Mouse (Mus musculus): ENCODE results near the gene Metrnl.
"Not testable (repeated sequence)": the region's sequence is repeated elsewhere in the genome, so short reads cannot be mapped to it uniquely, and the experiment has no call there.

Metrnl gene

DNA sequence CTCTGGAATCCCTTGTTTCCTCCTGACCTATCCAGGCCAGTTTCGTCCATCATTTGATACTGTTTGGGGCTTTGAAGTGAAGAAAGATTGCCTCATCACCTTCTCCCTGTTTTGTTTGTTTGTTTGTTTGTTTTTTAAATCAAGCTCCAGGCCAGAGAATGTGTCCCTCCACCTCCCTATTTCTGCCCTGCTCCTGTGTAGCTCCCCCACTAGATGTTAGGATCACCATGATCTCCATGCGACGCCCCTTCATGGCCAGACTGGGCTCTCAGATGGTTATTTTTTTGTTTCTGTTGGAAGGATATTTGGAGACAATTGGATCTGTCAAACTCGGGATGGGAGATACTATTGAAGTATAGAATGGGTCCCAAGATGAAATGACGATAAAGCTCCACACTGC, at the start of gene Metrnl:
TSS of gene Metrnl (plus strand) at position 301 of the 400 bp plus-strand sequence.
- DNase-seq (ENCODE audit: low spot score): no peak

DNA sequence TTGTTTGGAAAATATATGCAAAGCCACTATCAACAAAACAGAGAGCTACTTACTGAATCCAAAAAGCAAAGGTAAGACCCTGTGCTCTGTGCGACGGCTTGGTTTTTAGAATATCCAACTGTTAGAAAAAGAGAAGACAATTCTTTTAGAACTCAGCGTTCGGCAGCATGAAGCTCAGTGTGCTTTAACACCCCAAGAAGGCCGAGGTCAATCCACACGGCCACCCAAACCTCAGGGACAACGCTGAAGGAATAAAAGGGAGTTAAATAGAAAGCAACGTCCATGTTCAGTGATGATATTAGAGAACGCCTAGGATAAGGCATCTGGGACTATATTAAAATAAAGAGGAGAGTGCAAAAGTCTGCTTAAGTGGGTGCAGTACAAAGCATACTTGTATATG, 49.8 kb upstream of the Metrnl start:
- DNase-seq (ENCODE audit: low spot score): no peak

DNA sequence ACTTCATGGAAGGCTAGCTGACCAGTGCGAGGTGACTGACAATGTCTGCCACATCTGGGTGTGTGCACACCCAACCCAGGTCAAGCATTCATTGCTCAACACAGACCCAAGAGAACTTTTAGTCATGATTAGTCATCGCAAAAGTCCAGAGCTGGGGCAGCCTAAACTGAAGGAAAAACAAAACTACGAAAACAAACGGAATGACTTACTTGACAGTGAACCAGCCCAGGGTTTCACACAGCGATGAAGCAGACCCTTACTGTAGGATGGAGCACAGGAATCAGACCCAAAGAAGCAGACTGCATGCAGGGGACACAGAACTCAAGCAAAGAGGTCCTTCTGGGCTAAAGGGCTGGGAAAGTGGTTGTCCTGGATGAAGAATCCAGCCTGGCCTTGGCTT, 49.4 kb upstream of the Metrnl start:
- no peak for DNase-seq (ENCODE audit: low spot score)

DNA sequence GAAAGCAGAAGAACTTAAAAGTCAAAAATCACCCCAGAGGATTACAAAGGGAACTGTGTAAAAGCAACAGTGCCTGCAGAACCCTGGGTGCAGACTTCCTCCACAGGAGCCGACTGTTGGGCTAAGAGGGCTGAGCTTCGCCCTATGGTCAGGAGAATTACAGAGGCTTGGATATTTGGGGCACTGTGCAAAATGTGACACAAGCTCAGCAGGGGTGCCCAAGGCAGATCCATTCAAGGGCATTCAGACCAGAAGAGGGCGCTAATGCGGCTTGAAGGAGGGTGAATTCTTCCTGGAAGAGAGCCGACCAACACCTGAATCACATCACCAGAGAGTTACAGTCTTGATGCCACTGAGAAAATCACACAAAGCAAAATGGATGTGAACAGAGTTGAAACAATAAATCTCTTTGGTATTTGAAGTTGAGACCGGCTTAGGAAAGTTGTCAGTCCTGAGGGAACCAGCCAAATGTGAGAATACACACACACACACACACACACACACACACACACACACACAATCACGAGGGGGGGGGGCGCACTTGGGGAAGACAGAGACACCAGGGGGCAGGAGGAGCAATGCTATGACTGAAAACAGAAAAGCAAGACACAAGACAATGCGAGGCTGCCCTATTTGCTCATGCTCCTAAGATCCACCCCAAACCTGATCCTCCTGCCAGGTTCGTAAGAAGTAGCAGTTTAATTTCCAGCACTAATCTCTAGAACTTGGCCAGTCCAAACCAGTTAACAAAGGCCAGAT, 48.6 kb upstream of the Metrnl start:
- DNase-seq (ENCODE audit: low spot score): no peak

DNA sequence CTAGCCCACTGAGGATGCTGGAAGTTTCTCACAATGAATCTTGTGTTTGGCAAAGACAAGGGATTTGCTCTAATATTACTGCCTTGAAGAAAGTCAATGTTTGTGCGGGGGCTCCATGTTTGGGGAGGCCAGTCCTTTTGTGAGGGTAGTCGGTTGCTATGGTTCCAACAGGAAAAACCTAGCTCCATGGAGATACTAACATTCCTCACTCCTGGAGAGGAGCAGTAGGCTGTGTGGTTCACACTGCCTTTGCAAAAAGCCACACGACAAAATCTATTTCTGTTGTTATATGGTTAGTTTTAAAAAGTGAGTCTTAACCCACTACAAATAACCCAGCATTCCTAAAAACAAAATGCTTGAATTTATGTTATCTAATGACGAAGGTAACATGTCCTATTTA, 47.7 kb upstream of the Metrnl start:
- no peak for DNase-seq (ENCODE audit: low spot score)

DNA sequence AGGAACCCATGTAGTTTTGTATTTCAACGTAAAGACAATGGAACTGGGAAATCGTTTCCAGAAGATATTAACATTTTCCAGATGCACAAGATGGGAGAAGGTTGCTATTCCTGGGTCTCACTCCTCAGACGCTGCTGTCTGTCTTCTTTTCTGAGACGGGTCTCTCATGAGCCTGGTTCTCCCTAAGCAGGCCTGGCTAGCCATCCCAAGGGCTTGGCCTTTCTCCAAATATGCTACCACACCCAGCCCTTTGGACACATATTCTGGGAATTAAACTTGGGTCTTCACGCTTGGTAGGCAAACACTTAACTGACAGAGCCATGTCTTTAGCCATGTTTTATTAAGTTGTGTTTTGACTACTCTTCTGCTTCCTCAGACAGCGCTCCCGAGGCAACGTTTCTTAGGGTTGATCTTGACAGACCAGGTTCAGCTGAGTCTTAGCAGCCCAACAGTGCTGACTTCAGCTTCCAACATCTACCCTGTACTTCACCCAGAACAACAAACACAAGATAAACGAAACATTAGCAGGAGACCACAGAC, 46.9 kb upstream of the Metrnl start:
- DNase-seq (ENCODE audit: low spot score): no peak

DNA sequence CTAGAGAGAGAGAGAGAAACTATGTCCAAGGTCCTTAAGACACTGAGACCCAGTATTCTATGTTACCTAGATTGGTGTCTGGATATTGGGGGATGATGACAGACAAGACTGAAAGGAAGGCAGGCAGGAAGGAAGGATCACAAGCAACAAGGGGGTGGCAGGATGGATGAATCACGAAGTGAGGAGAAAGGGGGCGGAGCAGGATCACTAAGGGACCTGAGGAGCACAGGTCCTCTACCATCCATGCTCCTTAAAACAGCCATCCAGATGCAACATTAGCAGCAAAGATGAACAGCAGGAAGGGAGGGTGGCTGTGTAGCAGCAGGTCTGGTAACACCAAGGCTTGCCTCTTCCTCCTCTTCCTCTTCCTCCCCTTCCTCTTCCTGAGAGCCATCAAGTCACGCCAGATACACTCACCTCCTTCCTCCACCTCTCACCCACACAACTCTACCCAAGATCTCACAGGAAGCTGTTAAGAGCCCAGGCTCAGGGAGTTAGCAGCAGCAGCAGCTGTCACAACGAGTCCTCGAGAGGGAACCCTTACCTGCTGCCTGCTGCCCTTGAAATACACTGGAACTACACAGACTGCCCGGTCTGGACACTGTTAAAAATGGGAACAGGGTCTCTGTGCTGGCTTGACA, 46.1 kb upstream of the Metrnl start:
- DNase-seq (ENCODE audit: low spot score): no peak

DNA sequence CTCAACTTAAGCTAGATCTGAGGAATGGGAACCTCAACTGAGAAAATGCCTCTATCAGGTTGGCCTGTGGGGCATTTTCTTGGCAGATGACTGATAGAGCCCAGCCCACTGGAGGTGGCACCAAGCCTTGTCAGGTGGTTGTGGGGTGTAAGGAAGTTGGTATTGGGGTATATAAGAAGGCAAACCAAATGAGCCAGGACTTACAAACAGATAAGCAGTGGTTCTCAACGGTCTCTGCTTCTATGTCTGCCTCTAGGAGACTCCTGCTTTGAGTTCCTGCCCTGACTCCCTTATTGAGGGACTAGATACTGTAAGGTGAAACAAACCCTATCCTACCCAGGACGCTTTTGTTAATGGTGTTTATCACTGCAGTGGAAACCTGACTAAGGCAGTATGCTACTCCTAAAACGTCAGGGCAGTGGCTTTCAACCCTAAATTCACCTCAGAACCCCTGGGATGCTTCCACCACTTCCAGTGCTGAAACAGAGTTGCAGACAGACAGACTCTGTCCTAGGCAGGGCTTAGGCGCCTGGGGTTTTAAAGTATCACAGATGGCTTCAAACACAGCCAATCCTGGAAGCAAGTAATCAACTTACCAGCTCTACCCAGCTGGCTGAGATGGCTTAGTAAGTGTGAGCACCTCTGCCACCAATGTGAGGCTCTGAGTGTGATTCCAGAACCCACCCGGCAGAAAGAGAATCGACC, 45.4 kb upstream of the Metrnl start:
- DNase-seq (ENCODE audit: low spot score): no peak

DNA sequence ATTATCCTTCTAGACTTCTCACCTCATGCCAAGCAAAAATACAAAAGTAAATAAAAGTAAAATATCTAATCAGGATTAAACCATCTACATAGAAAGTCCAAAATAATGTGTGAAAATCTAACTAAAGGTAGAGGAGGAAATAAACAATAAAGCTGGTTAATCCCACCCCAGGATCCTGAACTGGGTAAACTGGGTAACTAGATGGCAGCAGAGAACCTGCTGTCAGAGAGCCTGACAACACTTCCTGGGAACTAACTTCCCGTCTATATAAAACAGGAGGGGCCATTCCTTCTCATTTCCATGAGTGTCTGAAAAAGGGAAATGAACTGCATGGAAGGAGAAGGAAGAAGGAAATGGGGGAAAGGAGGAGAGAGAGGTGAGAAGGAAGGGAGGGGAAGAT, 43.2 kb upstream of the Metrnl start:
- no peak for DNase-seq (ENCODE audit: low spot score)

DNA sequence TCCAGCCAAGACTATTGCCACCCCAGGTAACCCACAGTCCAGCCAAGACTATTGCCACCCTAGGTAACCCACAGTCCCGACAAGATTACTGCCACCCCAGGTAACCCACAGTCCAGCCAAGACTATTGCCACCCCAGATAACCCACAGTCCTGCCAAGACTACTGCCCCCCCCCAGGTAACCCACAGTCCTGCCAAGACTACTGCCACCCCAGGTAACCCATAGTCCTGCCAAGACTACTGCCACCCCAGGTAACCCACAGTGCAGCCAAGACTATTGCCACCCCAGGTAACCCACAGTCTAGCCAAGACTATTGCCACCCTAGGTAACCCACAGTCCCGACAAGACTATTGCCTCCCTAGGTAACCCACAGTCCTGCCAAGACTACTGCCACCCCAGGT, 40.7 kb upstream of the Metrnl start:
- not testable (repeated sequence) for DNase-seq (ENCODE audit: low spot score)

DNA sequence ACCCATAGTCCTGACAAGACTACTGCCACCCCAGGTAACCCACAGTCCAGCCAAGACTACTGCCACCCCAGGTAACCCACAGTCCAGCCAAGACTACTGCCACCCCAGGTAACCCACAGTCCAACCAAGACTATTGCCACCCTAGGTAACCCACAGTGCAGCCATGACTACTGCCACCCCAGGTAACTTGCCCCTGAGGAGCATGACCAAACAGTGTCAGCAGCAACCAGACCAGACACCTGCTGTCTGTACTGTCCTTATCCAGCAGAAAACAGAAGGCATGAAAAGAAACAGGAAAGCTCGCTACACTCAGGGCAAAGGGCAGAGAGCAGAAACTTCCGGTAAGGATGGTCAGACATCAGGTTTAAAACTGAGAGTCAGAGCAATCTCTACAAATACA, 40.2 kb upstream of the Metrnl start:
- DNase-seq (ENCODE audit: low spot score): no peak

DNA sequence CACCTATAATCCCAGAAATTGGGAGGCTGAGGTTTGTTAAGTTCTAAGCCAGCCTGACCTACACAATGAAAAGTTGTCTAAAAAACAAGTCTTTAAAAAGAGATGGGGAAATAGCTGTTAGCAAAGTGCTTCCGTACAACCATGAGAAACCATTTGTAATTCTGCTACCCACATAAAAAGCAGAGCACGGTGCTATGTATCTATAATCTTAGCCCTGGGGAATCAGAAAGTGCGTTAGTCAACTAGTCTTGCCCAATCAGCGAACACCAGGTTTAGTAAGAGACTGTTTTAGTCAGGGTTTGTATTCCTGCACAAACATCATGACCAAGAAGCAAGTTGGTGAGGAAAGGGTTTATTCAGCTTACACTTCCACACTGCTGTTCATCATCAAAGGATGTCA, 33.8 kb upstream of the Metrnl start:
- DNase-seq (ENCODE audit: low spot score): no peak

DNA sequence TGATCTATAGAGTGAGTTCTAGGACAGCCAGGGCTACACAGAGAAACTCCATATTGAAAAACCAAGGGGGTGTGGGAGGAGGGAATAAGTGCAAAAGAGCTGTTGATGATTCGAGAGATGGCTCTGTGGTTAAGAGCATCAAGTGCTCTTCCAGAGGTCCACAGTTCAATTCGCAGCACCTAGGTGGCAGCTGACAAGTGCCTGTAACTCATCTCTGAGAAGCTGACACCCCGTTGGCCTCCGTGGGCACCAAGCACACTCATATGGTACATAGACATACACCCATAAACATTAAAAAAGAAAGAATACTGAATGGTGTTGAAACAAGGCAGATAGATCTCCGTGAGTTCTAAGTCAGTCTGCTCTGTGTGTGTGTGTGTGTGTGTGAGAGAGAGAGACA, 32.6 kb upstream of the Metrnl start:
- DNase-seq (ENCODE audit: low spot score): no peak

DNA sequence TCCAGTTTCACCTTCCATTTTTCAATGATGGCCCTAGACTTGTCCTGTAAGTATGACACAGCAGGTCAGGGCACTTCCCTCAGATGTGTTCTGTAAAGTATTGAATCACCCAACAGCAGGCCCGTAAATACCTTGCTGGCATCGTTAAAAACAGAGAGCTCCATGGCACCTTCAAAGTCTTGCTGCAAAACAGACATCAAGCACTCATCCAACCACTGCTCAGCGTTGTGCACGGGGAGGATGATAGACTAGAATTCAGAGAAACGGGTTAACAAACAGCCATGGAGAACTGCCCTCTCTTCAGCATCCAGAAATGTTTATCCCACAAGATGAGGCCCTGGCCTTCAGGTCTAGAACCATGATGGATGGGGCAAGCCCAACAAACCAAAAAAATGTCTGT, 30.4 kb upstream of the Metrnl start:
- no peak for DNase-seq (ENCODE audit: low spot score)

DNA sequence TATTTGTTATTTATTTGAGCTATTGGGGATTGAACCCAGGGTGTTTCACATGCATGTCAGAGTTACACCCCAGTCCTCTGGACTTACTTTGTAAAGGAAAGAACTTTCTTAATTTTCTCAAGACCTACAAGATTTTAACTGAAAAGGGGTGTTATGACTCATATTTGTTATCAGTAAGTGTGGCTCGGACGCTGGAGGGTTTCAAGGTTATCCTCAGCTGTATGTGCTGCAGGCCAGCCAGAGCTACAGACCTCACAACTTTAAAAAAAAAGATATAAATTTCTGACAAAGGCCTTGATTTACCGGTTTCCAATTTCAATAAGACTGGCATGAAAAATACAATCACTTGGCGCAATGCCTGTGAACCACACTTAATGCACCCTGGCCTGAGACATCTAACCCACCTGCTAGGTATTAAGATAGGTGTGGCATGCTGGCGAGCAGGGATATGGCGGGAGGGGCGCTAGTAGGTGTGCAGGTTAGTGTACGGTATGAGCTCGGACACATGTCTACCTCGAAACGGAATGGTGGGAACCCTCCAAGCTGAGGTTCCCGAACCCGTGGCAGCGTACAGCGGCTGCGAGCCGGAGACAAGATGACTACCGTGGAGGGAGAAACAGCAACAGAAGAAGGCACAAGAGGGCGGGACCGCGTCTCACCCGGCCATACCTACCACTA, 28.9 kb upstream of the Metrnl start:
- no peak for DNase-seq (ENCODE audit: low spot score)

DNA sequence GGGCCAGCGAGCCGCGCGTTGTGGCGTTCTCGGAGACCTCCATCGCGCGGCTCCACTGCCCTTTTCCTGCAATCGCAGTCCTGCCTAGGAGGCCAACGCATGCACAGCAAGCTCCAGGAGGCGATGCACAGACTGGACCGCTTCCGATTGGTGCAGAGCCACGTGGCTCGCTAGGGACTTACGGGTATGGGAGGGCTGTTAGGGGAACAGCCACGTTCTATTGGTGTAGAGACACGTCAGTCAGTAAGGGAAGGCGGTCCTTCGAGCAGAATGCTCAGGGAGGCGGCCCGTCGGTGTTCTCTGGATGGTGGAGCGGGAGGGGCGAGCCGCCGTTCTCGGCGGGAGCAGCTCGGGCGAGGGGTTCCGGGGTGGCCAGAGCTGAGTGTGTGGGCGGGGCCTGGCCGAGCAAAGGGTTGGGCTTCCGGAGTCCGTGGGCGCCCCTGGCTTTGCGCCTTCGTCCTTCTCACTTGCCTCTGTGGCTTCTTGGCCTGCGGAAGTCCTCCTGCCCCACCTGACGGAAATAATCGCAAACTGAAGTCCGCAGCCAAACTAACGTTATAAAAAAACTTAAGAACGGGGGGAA, 28.3 kb upstream of the Metrnl start, which contains the start of gene B3gntl1:
TSS of gene B3gntl1 (minus strand) at position 164 of the 583 bp plus-strand sequence.
- DNase-seq (ENCODE audit: low spot score): peak; percentile 99

DNA sequence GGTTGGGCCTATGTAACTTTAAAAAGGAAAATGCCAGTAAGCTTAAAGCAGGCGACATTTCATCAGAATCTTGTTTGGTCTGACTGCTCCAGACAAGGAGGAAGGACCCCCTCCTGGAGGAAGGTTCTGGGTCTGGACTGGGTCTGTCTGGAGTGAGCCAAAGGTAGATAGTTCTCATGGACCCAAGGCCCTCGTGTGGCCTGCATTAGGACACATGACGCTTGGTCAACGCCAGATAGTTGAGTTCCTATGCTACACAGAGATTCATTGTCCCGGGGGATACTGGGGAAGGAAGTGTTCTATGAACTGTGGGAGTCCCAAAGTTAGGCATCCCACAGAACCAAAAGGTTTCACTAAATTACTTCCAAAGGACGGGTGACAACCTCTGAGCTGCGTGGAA, 27.7 kb upstream of the Metrnl start:
- no peak for DNase-seq (ENCODE audit: low spot score)

DNA sequence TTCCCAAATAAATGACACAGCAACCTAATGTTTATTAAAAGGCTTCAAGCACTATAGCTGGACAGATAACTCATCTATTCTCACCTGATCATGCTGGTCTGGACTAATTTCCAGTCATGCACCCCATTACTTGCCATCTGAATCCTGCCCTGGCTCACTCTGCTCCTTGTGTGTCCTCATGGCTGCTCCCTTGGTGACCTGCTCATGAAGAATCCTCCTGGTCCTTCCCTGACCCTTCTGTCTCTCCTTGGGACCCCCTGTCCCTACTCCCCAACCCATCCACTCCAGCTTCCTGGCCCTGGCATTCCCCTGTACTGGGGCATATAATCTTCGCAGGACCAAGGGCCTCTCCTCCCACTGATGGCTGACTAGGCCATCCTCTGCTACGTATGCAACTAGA, 24.5 kb upstream of the Metrnl start:
- no peak for DNase-seq (ENCODE audit: low spot score)

DNA sequence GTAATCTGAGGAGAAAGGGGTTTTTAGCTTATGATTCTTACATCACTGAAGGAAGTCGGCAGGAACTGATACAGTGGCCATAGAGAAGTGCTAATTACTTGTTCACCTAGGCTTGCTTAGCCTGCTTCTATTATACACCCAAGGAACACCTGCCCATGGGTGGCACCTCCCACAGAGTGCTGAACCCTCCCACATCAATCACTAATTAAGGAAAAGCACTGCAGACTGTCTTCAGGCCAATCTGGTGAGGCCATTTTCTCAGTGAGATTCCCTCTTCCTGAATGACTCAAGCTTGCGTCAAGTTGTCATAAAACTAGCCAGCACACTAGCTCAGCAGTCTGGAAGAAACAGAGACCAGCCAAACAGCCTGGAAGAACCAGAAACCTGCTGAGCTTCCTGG, 21.8 kb upstream of the Metrnl start:
- no peak for DNase-seq (ENCODE audit: low spot score)

DNA sequence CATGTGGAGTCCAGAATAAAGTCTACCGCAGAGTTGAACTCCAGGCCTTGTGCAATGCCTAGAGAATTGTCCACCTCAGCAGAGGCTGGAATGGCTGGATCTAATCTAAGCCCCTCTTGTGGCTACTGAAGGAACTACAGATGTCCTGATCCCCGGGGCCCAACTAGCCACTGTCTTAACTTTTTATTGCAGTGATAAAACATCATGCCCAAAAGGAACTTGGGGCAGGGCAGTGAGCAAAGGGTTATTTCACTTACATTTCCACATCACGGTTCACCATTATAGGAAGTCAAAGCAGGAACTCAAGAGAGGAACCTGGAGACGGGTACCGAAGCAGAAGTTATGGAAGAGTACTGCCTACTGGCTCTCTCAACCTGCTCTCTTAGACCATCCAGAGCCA, 20.6 kb upstream of the Metrnl start:
- no peak for DNase-seq (ENCODE audit: low spot score)

DNA sequence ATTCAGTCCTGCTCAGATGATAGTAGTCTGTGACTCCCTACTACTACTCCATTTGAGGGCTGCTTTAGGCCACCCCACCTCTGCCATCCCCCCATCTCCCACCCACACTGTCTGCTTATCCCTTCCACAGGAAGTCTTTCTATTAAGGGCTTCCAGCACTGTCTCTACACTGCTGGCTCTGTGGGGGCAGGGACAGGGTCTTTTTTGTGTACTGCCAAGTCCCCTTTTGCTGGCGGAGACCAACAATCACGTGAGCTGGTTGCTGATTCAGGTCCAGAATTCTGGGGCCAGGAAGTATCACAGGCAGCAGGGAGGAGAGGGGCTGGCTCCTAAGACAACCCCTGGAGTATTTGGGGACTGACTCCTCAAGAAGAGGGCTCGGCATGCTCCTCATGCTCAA, 18.1 kb upstream of the Metrnl start:
- no peak for DNase-seq (ENCODE audit: low spot score)

DNA sequence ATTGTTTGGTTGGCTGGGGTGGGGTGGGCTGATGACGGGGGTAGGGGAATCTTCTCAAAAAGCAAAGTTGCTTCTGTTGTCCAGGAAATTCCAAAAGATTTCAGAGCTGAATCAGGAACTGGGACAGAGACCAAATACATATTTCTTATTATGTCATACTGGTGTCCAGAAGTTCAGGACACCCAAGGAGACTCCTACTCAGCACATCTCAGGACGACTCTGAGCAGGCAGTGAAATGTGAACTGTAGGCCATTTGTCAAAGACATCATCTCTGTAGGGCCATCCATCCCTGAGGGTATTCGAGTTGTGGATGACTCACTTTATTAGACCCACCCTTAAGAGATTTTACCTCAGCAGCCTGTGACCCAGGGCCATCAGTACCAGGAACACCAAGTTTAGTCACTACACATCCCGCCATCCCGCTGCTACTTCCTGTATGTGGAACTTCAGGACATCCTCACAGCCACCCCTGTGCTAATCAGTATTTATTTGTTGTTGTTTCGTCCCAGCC, 15.8 kb upstream of the Metrnl start:
- no peak for DNase-seq (ENCODE audit: low spot score)
